Mouse (Mus musculus): ENCODE data around the gene Ntn1. TPM values are rescaled to one million over a fixed set of nuclear protein-coding genes. Genes with fewer than 3 reads are reported as not detected.

Gene Ntn1
- polyA plus RNA-seq, 1 experiment from 2014 or later = 17.7 TPM

- 0 out of 2 replicates have a peak, but pooled peaks cover 8% of the 10 kb centered on the region for H3K4me1 ChIP-seq (ENCODE audit: control insufficient read depth, insufficient read depth, low read length)
- no peaks in the 10 kb centered on the region for H3K27me3 ChIP-seq (ENCODE audit: control insufficient read depth, insufficient read depth, low read length)
- ATAC-seq (replicated peaks; ENCODE audit: extremely low read depth, insufficient read depth, low FRiP score) = no peak
- H3K4me3 ChIP-seq (ENCODE audit: low read length) = no peak overlapping the region
- H3K4me2 ChIP-seq (ENCODE audit: low read depth, low read length) = no peak overlapping the region
- no peaks in the 10 kb centered on the region for H3K9me3 ChIP-seq (replicated peaks; ENCODE audit: control insufficient read depth, low read length)
- WGBS = 94% methylated on average over 3 of the region's 3 CpGs
- no peaks in the 10 kb centered on the region for H3K36me3 ChIP-seq (ENCODE audit: control insufficient read depth, insufficient read depth)
- no peak overlapping the region for H3K27ac ChIP-seq (ENCODE audit: low read length)
- no peak overlapping the region for H3K9ac ChIP-seq (ENCODE audit: low read length)
These were observed 215.0 kb downstream of the Ntn1 start for GRCm38 (mm10) chr11:68185647-68186046.

DNA sequence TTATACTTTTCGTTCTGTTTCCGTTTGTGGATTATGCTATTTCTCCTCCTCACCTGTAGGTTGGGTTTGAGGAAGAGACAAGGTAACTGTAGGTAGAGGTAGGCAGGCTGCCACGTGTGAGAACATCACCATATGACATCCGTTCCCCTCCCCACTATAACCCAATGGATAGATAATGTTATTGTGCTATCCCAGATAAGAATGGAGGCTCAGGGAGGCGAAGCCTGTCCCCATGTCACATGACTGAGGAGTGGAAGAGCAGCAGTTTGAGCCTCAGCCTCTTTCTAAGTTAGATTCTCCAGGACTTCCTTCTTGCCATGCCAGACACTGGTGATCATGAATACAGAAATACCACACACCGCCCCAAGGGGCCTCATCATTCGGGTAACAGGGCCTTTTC lies 223.2 kb downstream of the Ntn1 start:
- Histone ChIP-seq H3K9ac (ENCODE audit: low read length) (no peak overlapping the region), H3K27me3 (ENCODE audit: control insufficient read depth, insufficient read depth, low read length) (no peaks in the 10 kb centered on the region), H3K4me2 (ENCODE audit: low read depth, low read length) (no peak overlapping the region), H3K4me3 (ENCODE audit: low read length) (no peak overlapping the region), H3K4me1 (ENCODE audit: control insufficient read depth, insufficient read depth, low read length) (peaks cover 12% of the 10 kb centered on the region), H3K27ac (ENCODE audit: low read length) (no peak overlapping the region), H3K9me3 (replicated peaks; ENCODE audit: control insufficient read depth, low read length) (no peaks in the 10 kb centered on the region), H3K36me3 (ENCODE audit: control insufficient read depth, insufficient read depth) (no peaks in the 10 kb centered on the region)
- 79% methylated on average over 7 of the region's 7 CpGs for WGBS
- ATAC-seq (replicated peaks; ENCODE audit: extremely low read depth, insufficient read depth, low FRiP score) = no peak

DNA sequence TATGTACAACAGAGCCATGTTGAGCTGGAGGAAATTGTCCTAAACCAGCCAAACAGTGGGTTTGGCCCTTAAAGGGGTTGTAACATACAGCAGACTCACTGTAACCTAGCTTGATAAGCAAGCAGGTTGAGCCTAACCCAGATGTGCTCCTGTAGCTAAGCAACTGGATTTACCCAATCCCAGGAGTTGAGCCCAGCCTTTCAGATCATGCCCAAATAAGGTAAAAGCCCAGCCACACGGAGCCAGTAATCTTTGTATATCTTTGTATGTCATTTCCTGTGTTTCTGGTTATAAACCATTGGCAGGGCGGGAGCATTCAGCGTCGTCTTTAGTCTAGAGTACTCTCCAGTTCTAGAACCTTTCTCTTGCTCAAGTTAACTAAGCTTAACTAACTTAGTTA lies 224.1 kb downstream of the Ntn1 start:
- 58% methylated on average over 4 of the region's 4 CpGs for WGBS
- H3K27ac ChIP-seq (ENCODE audit: low read length) = no peak overlapping the region
- peaks cover 19% of the 10 kb centered on the region for H3K4me1 ChIP-seq (ENCODE audit: control insufficient read depth, insufficient read depth, low read length)
- H3K4me2 ChIP-seq (ENCODE audit: low read depth, low read length) = no peak overlapping the region
- no peak overlapping the region for H3K9ac ChIP-seq (ENCODE audit: low read length)
- no peak for ATAC-seq (replicated peaks; ENCODE audit: extremely low read depth, insufficient read depth, low FRiP score)
- no peaks in the 10 kb centered on the region for H3K36me3 ChIP-seq (ENCODE audit: control insufficient read depth, insufficient read depth)
- H3K4me3 ChIP-seq (ENCODE audit: low read length) = no peak overlapping the region
- no peaks in the 10 kb centered on the region for H3K27me3 ChIP-seq (ENCODE audit: control insufficient read depth, insufficient read depth, low read length)
- H3K9me3 ChIP-seq (replicated peaks; ENCODE audit: control insufficient read depth, low read length) = no peaks in the 10 kb centered on the region

GRCm38 (mm10) chr11:68172648-68173045 lies 228.0 kb downstream of the Ntn1 start:
- H3K27ac ChIP-seq (ENCODE audit: low read length) = peak overlapping the region; percentile 58
- peaks cover 19% of the 10 kb centered on the region for H3K4me1 ChIP-seq (ENCODE audit: control insufficient read depth, insufficient read depth, low read length)
- WGBS = 51% methylated on average over 4 of the region's 4 CpGs
- 0 out of 2 replicates have a peak, but pooled peaks cover 3% of the 10 kb centered on the region for H3K9me3 ChIP-seq (replicated peaks; ENCODE audit: control insufficient read depth, low read length)
- H3K9ac ChIP-seq (ENCODE audit: low read length) = no peak overlapping the region
- H3K4me2 ChIP-seq (ENCODE audit: low read depth, low read length) = no peak overlapping the region
- no peaks in the 10 kb centered on the region for H3K36me3 ChIP-seq (ENCODE audit: control insufficient read depth, insufficient read depth)
- no peaks in the 10 kb centered on the region for H3K27me3 ChIP-seq (ENCODE audit: control insufficient read depth, insufficient read depth, low read length)
- H3K4me3 ChIP-seq (ENCODE audit: low read length) = no peak overlapping the region
- ATAC-seq (replicated peaks; ENCODE audit: extremely low read depth, insufficient read depth, low FRiP score) = peak; percentile 74

DNA sequence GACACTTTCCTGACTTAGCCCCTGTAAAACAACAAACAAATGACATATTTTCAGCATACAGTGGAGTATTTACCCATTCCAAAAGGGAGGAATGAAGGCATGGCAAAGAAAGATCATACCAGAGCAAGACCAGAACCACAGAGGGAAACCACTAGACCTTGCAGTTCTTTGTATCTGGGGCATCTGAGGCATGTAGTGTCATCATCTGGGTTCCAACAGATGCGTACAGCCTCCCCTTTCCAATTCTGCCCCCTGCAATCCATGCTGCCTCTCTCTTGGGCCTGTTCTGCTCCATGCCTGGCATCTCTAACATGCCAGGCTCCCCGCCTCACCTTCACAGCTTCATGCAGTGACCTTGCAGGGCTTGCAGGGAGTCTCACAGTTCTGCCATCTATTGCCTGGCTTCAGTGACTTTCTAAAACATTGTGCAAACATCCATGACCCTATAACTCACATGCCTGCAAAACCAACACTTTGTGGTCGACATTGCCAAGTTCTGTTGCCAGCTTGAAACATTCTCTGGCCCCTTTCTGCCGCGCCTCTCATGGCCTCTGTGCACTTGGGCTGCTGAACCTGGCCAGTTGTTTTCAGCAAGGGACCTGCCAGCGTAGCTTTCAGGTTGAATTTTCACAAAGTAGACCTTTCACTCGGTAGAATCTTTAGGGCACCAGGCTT lies 228.5 kb downstream of the Ntn1 start:
- no peak overlapping the region for H3K9ac ChIP-seq (ENCODE audit: low read length)
- H3K4me2 ChIP-seq (ENCODE audit: low read depth, low read length) = no peak overlapping the region
- WGBS = 73% methylated on average over 7 of the region's 7 CpGs
- 0 out of 2 replicates have a peak, but pooled peaks cover 3% of the 10 kb centered on the region for H3K9me3 ChIP-seq (replicated peaks; ENCODE audit: control insufficient read depth, low read length)
- no peak for ATAC-seq (replicated peaks; ENCODE audit: extremely low read depth, insufficient read depth, low FRiP score)
- peak overlapping the region; percentile 58 for H3K27ac ChIP-seq (ENCODE audit: low read length)
- H3K36me3 ChIP-seq (ENCODE audit: control insufficient read depth, insufficient read depth) = no peaks in the 10 kb centered on the region
- no peak overlapping the region for H3K4me3 ChIP-seq (ENCODE audit: low read length)
- H3K27me3 ChIP-seq (ENCODE audit: control insufficient read depth, insufficient read depth, low read length) = no peaks in the 10 kb centered on the region
- H3K4me1 ChIP-seq (ENCODE audit: control insufficient read depth, insufficient read depth, low read length) = peaks cover 17% of the 10 kb centered on the region

- Histone ChIP-seq H3K4me3 (ENCODE audit: low read length) (no peak overlapping the region), H3K4me2 (ENCODE audit: low read depth, low read length) (no peak overlapping the region), H3K36me3 (ENCODE audit: control insufficient read depth, insufficient read depth) (no peaks in the 10 kb centered on the region), H3K9ac (ENCODE audit: low read length) (no peak overlapping the region), H3K27me3 (ENCODE audit: control insufficient read depth, insufficient read depth, low read length) (no peaks in the 10 kb centered on the region), H3K27ac (ENCODE audit: low read length) (no peak overlapping the region), H3K9me3 (replicated peaks; ENCODE audit: control insufficient read depth, low read length) (0 out of 2 replicates have a peak, but pooled peaks cover 3% of the 10 kb centered on the region), H3K4me1 (ENCODE audit: control insufficient read depth, insufficient read depth, low read length) (peaks cover 16% of the 10 kb centered on the region)
- no peak for ATAC-seq (replicated peaks; ENCODE audit: extremely low read depth, insufficient read depth, low FRiP score)
- WGBS = 86% methylated on average over 4 of the region's 4 CpGs
These were observed 232.2 kb downstream of the Ntn1 start for GRCm38 (mm10) chr11:68168427-68168826.

- Histone ChIP-seq H3K4me3 (ENCODE audit: low read length) (no peak overlapping the region), H3K9me3 (replicated peaks; ENCODE audit: control insufficient read depth, low read length) (no peaks in the 10 kb centered on the region), H3K27me3 (ENCODE audit: control insufficient read depth, insufficient read depth, low read length) (no peaks in the 10 kb centered on the region), H3K9ac (ENCODE audit: low read length) (no peak overlapping the region), H3K4me1 (ENCODE audit: control insufficient read depth, insufficient read depth, low read length) (no peaks in the 10 kb centered on the region), H3K27ac (ENCODE audit: low read length) (no peak overlapping the region), H3K4me2 (ENCODE audit: low read depth, low read length) (no peak overlapping the region), H3K36me3 (ENCODE audit: control insufficient read depth, insufficient read depth) (no peaks in the 10 kb centered on the region)
- ATAC-seq (replicated peaks; ENCODE audit: extremely low read depth, insufficient read depth, low FRiP score) = no peak
- 92% methylated on average over 5 of the region's 5 CpGs for WGBS
These were observed 236.2 kb downstream of the Ntn1 start for GRCm38 (mm10) chr11:68164408-68164807.

GRCm38 (mm10) chr11:68159867-68160266 lies 240.8 kb downstream of the Ntn1 start:
- H3K9ac ChIP-seq (ENCODE audit: low read length) = no peak overlapping the region
- H3K9me3 ChIP-seq (replicated peaks; ENCODE audit: control insufficient read depth, low read length) = no peaks in the 10 kb centered on the region
- H3K4me3 ChIP-seq (ENCODE audit: low read length) = no peak overlapping the region
- no peaks in the 10 kb centered on the region for H3K4me1 ChIP-seq (ENCODE audit: control insufficient read depth, insufficient read depth, low read length)
- 69% methylated on average over 4 of the region's 4 CpGs for WGBS
- H3K4me2 ChIP-seq (ENCODE audit: low read depth, low read length) = no peak overlapping the region
- no peak for ATAC-seq (replicated peaks; ENCODE audit: extremely low read depth, insufficient read depth, low FRiP score)
- no peak overlapping the region for H3K27ac ChIP-seq (ENCODE audit: low read length)
- no peaks in the 10 kb centered on the region for H3K27me3 ChIP-seq (ENCODE audit: control insufficient read depth, insufficient read depth, low read length)
- H3K36me3 ChIP-seq (ENCODE audit: control insufficient read depth, insufficient read depth) = no peaks in the 10 kb centered on the region

All from heart, embryonic 16.5 days (tissue).